Mouse (Mus musculus): Measurements from ENCODE around the gene C77080.

The C77080 gene

DNA sequence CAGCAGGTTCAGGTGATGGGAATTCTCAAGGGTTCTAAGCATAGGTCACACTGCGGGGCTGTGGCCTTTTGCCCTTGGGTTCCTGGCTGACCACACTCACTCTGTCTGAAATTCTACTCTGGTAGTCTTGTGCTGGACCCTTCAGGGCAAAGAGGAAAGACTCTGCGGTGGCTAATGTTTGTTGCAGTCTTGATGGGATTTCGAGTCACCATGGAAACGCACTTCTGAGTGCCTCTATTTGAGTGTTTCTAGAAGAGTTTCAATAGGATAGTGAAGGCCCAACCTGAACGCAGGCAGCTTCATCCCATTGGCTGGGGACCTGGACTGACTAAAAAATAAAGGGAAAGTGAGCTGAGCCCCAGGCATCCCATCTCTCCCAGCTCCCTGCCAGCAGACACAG lies 5.6 kb upstream of the C77080 start:
- no peak for DNase-seq (ENCODE audit: low spot score in 2 of 2)

DNA sequence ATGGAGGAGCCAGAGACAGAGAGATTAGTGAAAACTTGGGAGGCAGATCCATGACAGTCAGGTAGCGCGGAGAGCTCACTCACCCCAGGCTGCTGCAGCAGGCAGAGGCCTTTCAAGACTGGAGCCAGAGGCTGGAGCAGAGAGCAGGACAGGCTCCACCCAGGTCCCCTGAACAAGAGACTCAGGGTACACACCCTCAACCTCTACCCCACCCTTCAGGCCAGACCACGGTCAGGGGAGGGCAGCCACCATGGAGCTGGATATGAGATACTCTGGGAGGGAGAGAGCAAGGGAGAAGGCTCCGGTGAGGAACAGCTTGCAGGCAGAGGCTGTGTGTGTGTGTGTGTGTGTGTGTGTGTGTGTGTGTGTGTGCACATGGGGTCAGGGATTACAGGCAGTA lies 5.0 kb upstream of the C77080 start:
- DNase-seq (ENCODE audit: low spot score in 2 of 2), result no peak

DNA sequence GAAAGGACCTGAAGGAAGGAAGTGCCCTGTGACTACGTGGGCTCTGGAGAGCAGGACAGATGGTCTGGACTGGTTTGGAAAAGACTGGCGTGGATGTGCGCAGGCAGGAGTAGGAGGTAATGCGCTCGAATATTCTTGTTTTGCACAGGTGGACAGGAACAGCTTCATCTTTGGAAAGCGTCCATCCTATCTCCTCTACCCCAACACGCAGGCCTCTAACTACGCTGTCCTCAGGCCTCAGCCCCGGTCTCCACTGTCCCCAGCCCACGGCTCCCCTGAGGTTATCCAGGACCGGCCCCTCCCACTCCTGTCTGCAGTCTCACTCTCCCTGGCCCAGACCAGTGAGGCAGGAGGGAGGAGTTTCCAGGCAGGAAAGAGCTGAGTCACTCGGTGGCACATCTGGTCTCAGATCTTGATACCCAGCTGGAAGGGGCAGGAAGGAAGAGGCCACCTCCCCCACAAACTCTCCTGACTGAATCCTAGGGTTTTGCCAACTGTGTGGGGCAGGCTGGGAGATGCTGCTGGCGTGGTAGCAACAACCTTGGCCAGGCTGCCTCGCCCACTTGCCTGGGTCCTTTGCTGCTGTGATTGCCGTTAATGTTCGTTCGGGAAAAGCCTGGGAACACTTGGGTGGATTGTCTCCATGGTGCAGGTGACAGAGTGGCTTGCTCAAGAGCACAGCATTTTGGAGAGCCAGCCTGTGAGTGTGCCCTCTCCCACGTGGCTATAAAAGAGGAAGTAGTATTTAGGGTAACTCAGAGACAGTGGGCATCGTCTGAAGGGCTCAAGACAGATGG lies 2.2 kb upstream of the C77080 start:
- DNase-seq (ENCODE audit: low spot score in 2 of 2), result peak; percentile 68 to 71

DNA sequence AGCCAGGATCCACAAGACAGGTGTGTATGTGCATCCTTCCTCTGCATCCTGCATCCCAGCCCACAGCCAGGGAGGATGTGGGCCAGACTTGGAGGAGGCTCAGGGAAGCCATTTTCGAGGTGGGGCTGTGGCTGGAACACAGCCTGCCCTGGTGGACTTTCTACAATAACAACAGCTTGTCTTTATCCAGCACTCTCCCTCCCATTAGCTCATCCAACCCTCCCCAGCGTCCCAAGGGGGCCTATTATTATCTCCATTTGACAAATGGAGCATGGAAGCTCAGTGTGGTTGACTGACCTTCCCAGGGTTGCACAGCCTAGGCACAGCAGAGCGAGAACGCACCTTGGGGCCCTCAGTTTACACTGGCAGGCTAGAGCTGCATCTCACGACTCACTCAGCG lies 526 bp downstream of the C77080 start:
- DNase-seq (ENCODE audit: low spot score in 2 of 2), result peak; percentile 56 to 67

DNA sequence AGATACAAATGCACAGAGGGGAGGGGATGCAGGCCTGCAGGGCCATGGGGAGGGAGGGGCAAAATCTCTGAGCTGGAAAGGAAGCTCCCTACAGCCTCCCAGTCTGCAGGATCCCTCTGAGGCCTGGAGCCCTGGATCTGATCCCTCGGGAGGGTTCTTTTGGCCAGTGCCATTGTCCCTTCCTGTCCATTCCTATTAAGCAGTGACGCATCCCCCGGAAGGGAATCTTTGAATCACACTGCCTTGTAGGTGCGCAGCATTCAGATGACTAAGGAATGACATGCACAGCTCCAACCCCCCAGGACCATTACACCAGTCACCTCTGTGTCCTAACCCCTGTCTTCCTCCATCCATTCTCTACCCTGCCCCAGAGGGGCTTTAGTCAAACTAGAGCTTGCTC lies 2.1 kb downstream of the C77080 start:
- DNase-seq (ENCODE audit: low spot score in 2 of 2), result peak; percentile 58 to 74

DNA sequence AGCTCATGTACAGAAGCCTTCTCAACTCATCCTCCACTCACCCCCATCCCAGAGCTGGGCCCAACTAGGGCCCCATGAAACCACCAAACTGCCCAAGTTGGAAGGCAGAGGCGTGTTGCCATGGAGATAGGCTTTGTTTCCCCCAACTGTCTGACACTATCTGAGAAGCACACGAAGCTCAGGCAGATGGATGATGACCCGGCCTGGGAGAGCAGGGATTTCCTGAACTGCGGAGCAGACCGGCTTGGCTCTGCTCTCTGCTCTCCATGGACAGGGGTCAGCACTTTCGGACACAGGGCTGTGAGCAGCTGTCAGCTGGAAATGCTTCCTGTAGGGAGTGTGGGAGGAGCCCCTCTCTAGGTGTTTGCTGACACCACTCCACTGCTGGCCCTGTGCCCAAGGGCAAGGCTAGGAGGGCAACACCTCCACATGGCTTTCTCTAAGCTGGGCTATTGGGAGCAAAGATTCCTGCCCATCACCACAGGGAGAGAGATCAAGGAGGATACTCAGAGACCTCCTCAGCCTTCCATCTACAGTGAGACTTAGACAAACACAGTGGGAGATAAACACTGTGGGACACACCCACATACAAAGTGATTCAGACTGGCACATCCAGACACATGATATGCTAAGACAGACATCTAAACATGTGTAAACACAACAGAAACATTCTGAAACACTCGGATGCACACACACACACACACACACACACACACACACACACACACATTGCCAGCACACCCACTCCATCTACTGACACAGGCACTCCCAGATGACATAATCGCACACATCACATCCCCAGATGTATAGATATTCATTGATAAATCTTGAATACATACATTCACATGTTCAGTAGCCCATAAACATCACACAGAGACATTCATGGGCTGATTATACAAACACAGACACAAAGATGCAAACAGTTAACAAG lies 4.5 kb downstream of the C77080 start:
- DNase-seq (ENCODE audit: low spot score in 2 of 2), result peak; percentile 43 to 59

DNA sequence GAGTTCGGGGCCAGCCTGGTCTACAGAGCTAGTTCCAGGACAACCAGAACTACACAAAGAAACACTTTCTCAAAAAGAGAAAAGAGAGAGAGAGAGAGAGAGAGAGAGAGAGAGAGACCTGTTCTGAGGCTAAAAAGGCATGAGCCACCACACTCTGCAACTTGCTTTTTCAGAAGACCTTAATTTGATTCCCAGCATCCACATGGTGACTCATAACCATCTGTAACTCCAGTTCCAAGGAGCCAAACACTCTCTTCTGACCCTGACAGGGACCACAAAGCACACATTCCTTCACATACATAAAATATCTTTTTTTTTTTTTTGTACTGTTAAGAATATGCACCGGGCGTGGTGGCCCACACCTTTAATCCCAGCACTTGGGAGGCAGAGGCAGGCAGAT lies 6.6 kb downstream of the C77080 start:
- no peak for DNase-seq (ENCODE audit: low spot score in 2 of 2)

DNA sequence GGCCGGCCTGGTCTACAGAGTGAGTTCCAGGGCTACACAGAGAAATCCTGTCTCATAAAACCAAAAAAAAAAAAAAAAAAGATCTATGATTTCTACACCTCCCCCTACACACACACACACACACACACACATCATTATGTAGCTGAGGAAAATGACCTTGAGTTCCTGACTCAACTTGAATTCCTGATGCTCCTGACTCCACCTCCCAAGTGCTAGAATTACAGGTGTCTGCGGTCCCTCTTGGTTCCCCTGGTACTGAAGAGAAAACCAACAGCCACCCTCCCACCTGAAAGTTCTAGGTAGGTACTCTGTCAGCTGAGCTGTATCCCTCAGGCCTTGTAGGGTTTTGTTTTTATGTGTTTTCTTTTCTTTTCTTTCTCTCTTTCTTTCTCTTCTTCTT lies 8.7 kb downstream of the C77080 start:
- DNase-seq (ENCODE audit: low spot score in 2 of 2), result no peak

DNA sequence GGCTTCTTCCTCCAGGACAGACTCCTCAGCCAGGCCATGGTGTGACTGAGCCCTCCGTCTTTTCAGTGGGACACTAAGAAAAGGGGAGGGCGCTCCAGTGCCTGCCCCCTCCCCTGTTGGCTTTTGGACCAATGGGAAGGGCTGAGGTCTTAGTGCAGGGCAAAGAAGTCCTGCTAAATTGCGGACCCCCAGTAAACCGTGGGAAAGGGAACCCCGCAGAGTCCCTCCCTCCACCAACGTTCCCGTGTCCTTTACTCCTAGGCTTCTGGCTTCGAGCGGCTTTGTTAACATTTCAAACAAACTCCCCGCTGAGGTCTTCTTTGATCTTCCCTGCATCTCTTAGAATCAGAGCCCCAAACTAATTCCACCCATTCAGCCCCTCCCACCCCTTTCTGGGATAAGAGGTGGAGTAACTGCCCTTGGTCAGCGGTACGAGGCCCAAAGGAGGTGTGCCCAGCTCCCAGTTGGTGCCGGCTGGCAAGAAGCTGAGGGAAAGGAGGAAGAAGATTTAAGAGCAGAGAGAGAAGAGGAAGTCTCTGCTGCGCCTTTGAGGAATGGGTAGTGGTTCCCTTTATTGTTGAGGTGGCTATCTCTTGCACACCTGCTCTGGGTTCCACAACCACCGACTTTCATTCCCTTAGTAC lies 9.6 kb downstream of the C77080 start:
- DNase-seq (ENCODE audit: low spot score in 2 of 2), result no peak

DNA sequence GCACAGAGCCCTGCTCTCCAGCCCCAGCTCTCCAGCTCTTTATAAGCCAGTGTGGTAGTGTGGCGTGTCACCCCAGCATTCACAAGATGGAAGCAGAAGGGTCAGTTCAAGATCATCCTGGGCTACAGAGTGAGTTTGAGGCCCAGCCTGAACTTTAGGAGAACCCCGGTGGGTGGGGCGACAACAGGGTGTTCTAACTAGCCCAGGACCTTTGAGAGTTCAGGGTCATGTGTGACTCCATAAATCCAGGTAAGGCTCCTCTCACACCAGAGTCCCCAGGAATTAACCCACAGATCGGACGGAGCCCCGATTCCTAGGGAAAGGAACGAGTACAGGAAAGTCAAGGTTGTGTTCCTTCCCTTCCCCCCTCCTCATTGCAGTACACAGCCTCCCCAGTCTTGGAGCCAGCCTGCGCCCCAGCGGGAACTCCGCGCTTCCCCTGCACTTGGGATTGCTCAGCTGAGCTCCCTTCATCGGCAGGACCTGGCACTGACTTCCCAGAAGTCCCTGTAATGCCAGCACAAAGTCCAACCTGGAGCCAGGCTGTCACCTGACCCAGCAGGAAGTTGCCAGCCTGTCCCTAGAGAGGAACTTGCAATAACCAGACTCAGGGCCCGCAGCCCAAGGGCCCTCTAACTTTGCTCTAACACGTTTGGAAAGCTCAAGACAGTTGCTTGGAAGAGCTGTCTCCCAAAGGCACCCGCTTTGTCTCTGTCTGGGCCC lies 10.3 kb downstream of the C77080 start:
- DNase-seq (ENCODE audit: low spot score in 2 of 2), result no peak

DNA sequence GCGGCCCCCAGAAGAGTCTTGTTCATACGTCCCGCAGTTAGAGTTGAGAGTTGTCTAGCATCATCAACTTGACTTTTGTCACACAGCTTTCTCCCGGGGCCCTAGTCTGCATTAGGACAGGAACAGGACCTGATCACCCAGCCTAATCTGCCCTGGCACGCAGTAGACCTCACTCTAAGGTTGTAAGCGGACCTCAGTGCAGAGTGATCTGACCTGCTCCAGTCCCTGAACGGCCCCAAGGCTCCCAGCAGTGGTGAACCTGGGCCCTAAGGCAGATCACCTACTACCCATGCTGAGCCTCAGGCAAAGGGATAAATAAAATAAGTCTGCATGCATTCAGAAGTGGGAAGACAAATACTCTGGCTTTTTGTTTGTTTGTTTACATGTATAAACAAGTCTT lies 11.9 kb downstream of the C77080 start:
- DNase-seq (ENCODE audit: low spot score in 2 of 2), result no peak

DNA sequence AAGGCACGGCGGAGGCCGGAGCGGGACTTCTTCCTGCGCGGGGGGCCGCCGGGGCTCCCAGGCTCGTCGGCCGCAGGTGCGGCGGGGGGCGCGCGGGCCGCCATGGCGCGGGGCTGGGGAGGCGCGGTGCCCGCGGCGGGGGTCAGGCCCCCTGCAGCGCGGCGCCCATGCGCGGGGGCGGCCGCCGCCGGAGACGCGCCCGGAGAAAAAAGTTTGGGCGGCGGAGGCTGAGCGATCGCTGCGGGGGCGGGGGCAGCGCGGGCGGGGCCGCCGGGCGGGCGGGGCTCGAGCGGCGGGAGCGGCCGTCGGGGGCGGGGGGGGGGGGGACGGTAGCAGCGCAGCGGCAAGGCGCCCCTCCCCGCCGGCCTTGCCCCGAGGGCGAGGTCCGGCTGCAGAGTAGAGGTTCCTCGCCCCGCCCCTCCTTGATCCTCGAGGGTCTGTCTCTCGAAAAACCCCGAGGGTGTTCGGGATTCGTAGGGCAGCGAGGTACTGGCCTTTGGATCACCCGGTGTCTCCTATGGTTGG lies 12.9 kb downstream of the C77080 start:
- no peak for DNase-seq (ENCODE audit: low spot score in 2 of 2)

DNA sequence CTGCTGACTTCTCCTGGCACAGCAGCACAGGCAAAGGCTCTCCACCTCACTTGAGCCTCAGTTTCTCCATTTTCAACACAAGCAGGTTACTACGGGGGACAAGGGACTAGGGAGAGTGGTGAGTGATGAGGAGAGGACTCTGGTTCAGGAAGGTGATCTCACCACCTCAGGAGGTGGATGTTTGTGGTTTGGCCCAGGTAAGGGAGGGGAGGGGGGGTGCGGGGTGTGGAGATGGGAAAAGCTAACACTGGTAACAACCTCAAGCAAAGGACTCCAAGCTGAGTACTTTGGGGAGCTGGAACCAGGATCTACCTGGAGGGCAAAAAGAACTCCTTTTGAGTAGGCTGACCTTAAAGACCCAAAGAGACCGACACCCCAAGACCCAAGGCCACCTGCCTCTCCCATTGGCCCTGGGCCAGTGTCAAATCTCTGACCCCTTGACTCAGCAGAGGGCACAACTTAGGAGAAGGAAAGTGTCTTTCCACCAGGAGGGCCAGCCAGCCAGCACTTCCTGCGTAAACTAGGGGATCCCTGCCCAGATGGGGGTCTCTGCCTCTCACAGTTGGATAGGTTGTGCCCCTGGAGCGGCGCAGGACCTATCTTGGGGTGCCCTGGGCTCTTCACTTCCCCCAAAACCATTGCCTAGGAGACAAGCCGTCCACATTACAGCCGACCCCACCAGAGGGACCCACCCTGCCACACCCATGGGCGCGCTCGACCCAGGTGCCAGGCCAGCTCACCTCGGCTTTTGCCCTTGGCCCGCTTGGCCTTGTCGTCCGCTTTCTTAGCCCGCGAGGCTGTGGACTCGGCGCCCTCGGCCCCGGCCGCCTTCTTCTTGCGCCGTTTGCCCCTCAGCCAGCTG lies 13.6 kb downstream of the C77080 start:
- no peak for DNase-seq (ENCODE audit: low spot score in 2 of 2)

DNA sequence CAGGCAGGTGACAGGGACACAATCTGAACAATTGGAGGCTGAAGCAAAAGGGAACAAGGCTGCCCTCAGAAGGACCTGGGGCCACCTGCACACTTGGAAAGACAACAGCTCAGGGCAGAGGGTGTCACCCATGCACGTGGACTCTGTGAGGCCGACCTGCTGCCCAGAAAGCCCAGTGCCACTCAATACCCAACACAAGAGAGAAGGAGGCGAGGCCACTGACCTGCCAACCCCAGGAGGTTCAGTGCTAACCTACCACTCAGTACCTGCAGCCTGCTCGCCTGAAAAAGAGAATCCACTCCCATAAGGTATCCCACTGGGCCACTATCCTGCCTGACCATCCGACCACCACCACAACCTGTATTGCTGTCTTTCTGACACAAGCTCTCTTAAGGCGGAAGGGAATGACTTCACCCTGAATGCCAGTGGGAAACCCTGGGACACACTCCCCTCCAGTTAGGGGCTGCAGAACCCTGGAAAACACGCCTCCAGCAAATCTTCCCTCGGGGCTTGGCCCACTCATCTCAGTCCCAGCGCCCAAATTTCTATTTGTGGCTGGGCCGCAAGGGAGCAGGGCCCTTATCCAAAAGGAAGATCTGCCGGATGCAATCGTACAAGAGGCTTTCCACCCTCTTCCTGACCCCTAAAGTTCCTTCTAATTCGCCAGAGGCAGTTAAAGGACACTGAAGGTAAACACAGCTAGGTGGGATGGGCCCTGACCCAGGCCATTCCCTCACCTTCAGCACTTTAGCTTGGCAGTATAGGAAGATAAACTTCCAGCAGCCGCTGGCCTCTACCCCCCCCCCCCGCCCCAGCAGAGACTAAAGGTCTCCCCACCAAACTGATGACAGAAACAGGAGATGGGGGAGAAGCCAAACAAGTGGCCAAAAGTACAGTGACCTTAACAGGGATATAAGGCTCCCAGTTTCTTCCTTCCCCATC lies 14.6 kb downstream of the C77080 start:
- DNase-seq (ENCODE audit: low spot score in 2 of 2), result peak in 1 of 2 experiments; percentile 45

DNA sequence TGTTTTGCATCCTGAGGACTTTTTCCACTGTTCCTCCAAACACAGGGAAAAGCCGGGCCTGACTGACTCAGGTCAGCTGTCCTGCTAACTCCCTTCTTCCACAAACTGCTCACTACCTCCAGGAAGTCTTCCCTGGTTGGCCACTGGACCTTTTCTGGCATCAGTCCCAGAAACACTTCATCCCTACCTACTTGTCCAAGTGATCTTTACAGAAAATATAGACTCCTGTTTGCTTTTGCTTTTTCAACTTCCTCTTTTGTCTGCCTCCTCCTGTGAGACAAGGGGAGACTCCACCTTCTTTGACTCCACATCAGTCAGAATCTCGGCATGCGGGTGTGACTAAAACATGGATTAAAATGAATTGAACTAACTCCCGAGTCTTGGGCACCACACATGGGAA lies 16.4 kb downstream of the C77080 start:
- no peak for DNase-seq (ENCODE audit: low spot score in 2 of 2)

DNA sequence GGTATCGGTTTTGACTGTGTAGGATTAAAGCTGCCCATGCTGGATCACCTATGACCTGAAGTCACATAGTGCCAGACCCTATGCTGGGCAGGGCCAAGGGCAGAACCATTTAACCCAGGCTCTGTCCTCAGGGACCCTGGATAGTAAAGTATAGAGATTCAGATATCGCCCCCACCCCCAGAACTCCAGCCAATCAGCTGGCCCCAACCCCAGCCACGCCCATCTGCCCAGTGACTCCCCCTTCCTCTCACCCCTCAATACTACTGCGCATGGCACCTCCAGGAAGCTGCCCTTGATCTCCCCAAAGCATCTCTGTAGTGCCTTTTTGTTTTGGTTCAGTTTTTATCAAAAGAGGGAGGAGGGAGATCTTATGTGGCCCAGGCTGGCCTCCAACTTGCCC lies 18.4 kb downstream of the C77080 start:
- DNase-seq (ENCODE audit: low spot score in 2 of 2), result no peak

DNA sequence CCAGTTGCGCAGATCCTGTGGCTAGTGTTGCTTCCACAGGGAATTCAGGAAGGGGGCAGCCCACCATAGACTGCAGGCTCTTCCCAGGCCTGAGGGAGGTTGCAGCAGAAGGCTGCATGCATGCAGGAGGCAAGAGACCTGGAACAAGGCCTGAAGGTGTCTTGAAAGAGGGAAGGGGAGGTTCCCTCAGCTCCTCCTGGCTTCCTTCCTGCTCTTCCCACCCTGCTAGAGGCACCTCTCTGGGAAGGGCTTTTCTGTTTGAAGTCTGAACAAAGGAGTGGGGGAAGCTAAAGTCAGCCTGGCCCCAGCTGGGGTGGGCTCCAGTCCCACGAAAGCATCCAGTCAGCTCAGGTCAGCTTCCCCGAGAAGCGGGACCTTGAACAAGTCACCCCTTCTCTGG lies 18.9 kb downstream of the C77080 start:
- no peak for DNase-seq (ENCODE audit: low spot score in 2 of 2)

DNA sequence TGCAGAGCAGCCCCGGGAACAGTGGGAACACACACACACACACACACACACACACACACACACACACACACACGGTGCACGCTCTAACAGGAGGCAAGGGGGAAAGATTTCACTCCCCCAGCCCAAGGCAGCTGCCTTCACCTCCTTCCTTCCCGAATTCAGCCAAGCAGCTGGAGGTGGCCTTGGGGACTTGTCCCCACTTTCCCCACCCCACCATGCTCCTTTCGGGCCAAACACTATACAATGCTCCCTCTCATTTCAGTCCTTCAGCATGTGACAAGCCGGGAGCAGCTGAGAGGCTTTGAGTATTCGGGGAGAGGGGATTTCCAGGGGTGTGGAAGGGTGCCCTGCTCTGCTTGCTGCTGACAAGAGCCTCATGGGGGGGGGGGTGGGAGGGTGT lies 19.3 kb downstream of the C77080 start:
- DNase-seq (ENCODE audit: low spot score in 2 of 2), result no peak

DNA sequence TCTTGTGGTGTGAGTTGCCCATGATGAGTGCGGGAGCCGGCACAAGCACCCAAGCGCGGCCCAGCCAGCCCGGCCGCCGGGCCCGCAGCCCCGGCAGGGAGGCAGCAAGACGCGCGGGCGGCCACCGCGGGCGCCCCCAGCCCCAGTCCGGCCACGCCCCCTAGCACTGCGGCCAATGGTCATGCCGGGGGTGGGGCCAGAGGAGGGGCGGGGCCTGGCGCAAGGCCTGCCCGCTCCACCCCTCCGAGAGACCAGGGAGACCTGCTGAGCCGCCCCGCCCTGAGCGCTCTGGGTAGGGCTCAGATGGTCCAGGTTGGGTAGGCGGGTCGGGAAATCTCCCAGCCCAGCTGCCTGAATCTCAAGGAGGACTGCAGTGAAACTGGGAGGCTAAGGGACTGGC lies 22.1 kb downstream of the C77080 start:
- DNase-seq (ENCODE audit: low spot score in 2 of 2), result peak in 1 of 2 experiments; percentile 31
